Mouse (Mus musculus): ENCODE results near the gene Rab44.

Gene Rab44

GRCm38 (mm10) chr17:29165967-29166578 lies 52.1 kb downstream of the Rab44 start:
- in situ Hi-C loops (cut with MseI, MboI) = no loop called here

- in situ Hi-C loops (cut with MseI, MboI) = no loop called here
Observed at GRCm38 (mm10) chr17:29167371-29167770, 53.4 kb downstream of the Rab44 start.

- in situ Hi-C loops (cut with MseI, MboI) = no loop called here
Observed at GRCm38 (mm10) chr17:29168438-29168837, 54.5 kb downstream of the Rab44 start.

GRCm38 (mm10) chr17:29168996-29169601 lies 55.2 kb downstream of the Rab44 start:
- in situ Hi-C loops (cut with MseI, MboI) = no loop called here

- in situ Hi-C loops (cut with MseI, MboI) = loop anchor here (5.0 kb wide), 2 partner anchors 118 to 123 kb away; no protein-coding TSS in a partner anchor
Observed at GRCm38 (mm10) chr17:29170431-29171000, 56.6 kb downstream of the Rab44 start.

GRCm38 (mm10) chr17:29171001-29171772 lies 57.2 kb downstream of the Rab44 start:
- in situ Hi-C loops (cut with MseI, MboI) = loop anchor here (5.0 kb wide), 2 partner anchors 119 to 124 kb away; no protein-coding TSS in a partner anchor

- in situ Hi-C loops (cut with MseI, MboI) = loop anchor here (5.0 kb wide), 2 partner anchors 120 to 125 kb away; no protein-coding TSS in a partner anchor
Observed at GRCm38 (mm10) chr17:29172062-29172461, 58.1 kb downstream of the Rab44 start.

- in situ Hi-C loops (cut with MseI, MboI) = loop anchor here (5.0 kb wide), 2 partner anchors 121 to 126 kb away; no protein-coding TSS in a partner anchor
Observed at GRCm38 (mm10) chr17:29173165-29173564, 59.2 kb downstream of the Rab44 start.

- in situ Hi-C loops (cut with MseI, MboI) = loop anchor here (5.0 kb wide), 2 partner anchors 67 to 72 kb away; no protein-coding TSS in a partner anchor
Observed at GRCm38 (mm10) chr17:29175693-29176092, 61.7 kb downstream of the Rab44 start.

GRCm38 (mm10) chr17:29176391-29177267 lies 62.7 kb downstream of the Rab44 start:
- in situ Hi-C loops (cut with MseI, MboI) = loop anchor here (5.0 kb wide), 2 partner anchors 66 to 71 kb away; no protein-coding TSS in a partner anchor

GRCm38 (mm10) chr17:29178503-29179059 lies 64.6 kb downstream of the Rab44 start:
- in situ Hi-C loops (cut with MseI, MboI) = loop anchor here (5.0 kb wide), 2 partner anchors 64 to 69 kb away; no protein-coding TSS in a partner anchor

GRCm38 (mm10) chr17:29179917-29180316 lies 66.0 kb downstream of the Rab44 start:
- in situ Hi-C loops (cut with MseI, MboI) = loop anchor here (5.0 kb wide), 2 partner anchors 62 to 67 kb away; no protein-coding TSS in a partner anchor

- in situ Hi-C loops (cut with MseI, MboI) = no loop called here
Observed at GRCm38 (mm10) chr17:29180406-29181127, 66.6 kb downstream of the Rab44 start.

GRCm38 (mm10) chr17:29181751-29182150 lies 67.8 kb downstream of the Rab44 start:
- in situ Hi-C loops (cut with MseI, MboI) = no loop called here

- in situ Hi-C loops (cut with MseI, MboI) = no loop called here
Observed at GRCm38 (mm10) chr17:29183162-29183561, 69.2 kb downstream of the Rab44 start.

GRCm38 (mm10) chr17:29185376-29186046 lies 71.6 kb downstream of the Rab44 start:
- in situ Hi-C loops (cut with MseI, MboI) = no loop called here

GRCm38 (mm10) chr17:29186989-29187859 lies 73.3 kb downstream of the Rab44 start:
- in situ Hi-C loops (cut with MseI, MboI) = no loop called here

- in situ Hi-C loops (cut with MseI, MboI) = no loop called here
Observed at GRCm38 (mm10) chr17:29188989-29189388, 75.0 kb downstream of the Rab44 start.

Measured in mouse trophoblast stem cell (cell line).